Mouse (Mus musculus) lung, embryonic 14.5 days (tissue): Measurements from ENCODE around the gene Pcbp4. TPM values are rescaled to one million over a fixed set of nuclear protein-coding genes. Genes with fewer than 3 reads are reported as not detected.
A peak's percentile ranks its signal among the peaks of the same experiment; 100 is the strongest.

Experiments used
- ATAC-seq: fragments of 200-750 bp; cut with Nextera tagmentation; 2 replicates; pipeline ENCODE4 v1.8.0; 2017; ENCODE audit warnings: mild to moderate bottlenecking, moderate TSS enrichment, moderate library complexity; ENCODE audit not compliant: insufficient read depth
- DNase-seq: peaks from one replicate; pipeline ENCODE4 v3.0.0-alpha.2; 2015
- H3K27ac ChIP-seq: fragments of 300-500 bp; sonication (generic); 2 replicates; pipeline ENCODE4 v1.5.1; 2014; ENCODE audit warnings: low read depth, mild to moderate bottlenecking, moderate library complexity
- H3K27me3 ChIP-seq: fragments of 300-500 bp; sonication (generic); 2 replicates; pipeline ENCODE4 v1.6.1; 2014; ENCODE audit warnings: low read length, control low read depth; ENCODE audit not compliant: insufficient read depth
- H3K36me3 ChIP-seq: fragments of 300-500 bp; sonication (generic); 2 replicates; pipeline ENCODE4 v1.6.1; 2014; ENCODE audit warnings: control low read depth; ENCODE audit not compliant: insufficient read depth
- H3K4me1 ChIP-seq: fragments of 300-500 bp; sonication (generic); 2 replicates; pipeline ENCODE4 v1.6.1; 2014; ENCODE audit warnings: antibody characterized with exemption, control low read depth; ENCODE audit not compliant: insufficient read depth
- H3K4me2 ChIP-seq: fragments of 300-500 bp; sonication (generic); 2 replicates; pipeline ENCODE4 v1.6.1; 2014; ENCODE audit warnings: mild to moderate bottlenecking
- H3K4me3 ChIP-seq: fragments of 300-500 bp; sonication (generic); 2 replicates; pipeline ENCODE4 v1.5.1; 2014; ENCODE audit warnings: low read depth, low read length
- H3K9ac ChIP-seq: fragments of 300-500 bp; sonication (generic); 2 replicates; pipeline ENCODE4 v1.6.1; 2014
- H3K9me3 ChIP-seq: fragments of 300-500 bp; sonication (generic); 2 replicates; pipeline ENCODE4 v1.6.1; 2016; ENCODE audit warnings: low read depth, low read length, control low read depth
- CTCF ChIP-seq: IDR thresholded peaks from 2 replicates; pipeline ENCODE4 v1.5.1; 2016; ENCODE audit warnings: antibody characterized with exemption, low read depth
- WGBS: fragments of 180-500 bp; shearing (Covaris S2); extraction: QIAGEN DNeasy Blood & Tissue Kit; methylation state at CpG from one replicate; pipeline ENCODE4 v1.1.7; 2014; 5-methylcytosine and 5-hydroxymethylcytosine counted together
- polyA plus RNA-seq: library from polyadenylated mRNA; unstranded; fragments of >200 nt; fragmentation: Nextera tagmentation; extraction: Ambion mirVana; gene quantifications from 2 replicates; pipeline ENCODE4 v1.2.1, GENCODE M21; 2014

Pcbp4 gene
- polyA plus RNA-seq, 1 experiment from 2014 or later, result 109 TPM

GRCm38 (mm10) chr9:106452351-106452750 lies 740 bp upstream of the Pcbp4 start:
- peak overlapping the region; percentile 97 for H3K4me2 ChIP-seq
- H3K9ac ChIP-seq, result no peak overlapping the region
- no peak for TF ChIP-seq CTCF
- 0 out of 2 replicates have a peak overlapping the region, but pooled peaks have one; percentile 92 for H3K27ac ChIP-seq
- no peaks in the 10 kb centered on the region for H3K9me3 ChIP-seq
- no peaks in the 10 kb centered on the region for H3K27me3 ChIP-seq
- H3K4me1 ChIP-seq, result peaks cover 57% of the 10 kb centered on the region
- WGBS, result 31% methylated on average over 6 of the region's 6 CpGs
- ATAC-seq (no peak), DNase-seq (no peak)
- H3K36me3 ChIP-seq, result no peaks in the 10 kb centered on the region
- H3K4me3 ChIP-seq, result peak overlapping the region; percentile 69; the same call in 1 of the 2 replicates

GRCm38 (mm10) chr9:106452821-106453220 lies 270 bp upstream of the Pcbp4 start:
- no peak for ATAC-seq
- WGBS, result 0% methylated on average over 7 of the region's 7 CpGs

GRCm38 (mm10) chr9:106454071-106454761 lies 1.1 kb downstream of the Pcbp4 start:
- H3K4me1 ChIP-seq, result peaks cover 50% of the 10 kb centered on the region
- TF ChIP-seq CTCF, result no peak
- DNase-seq, result no peak

More at GRCm38 (mm10) chr9:106452821-106453220, 270 bp upstream of the Pcbp4 start:
- Histone ChIP-seq H3K4me1 (peaks cover 55% of the 10 kb centered on the region), H3K4me3 (peak overlapping the region; percentile 69), H3K36me3 (no peaks in the 10 kb centered on the region), H3K4me2 (peak overlapping the region; percentile 97), H3K9me3 (no peaks in the 10 kb centered on the region), H3K27ac (peak overlapping the region; percentile 92), H3K9ac (peak overlapping the region; percentile 73), H3K27me3 (no peaks in the 10 kb centered on the region)
- no peak for TF ChIP-seq CTCF
- DNase-seq, result no peak

GRCm38 (mm10) chr9:106454888-106455681 lies 2.0 kb downstream of the Pcbp4 start:
- Histone ChIP-seq H3K4me3 (peak overlapping the region; percentile 69), H3K36me3 (peaks cover 10% of the 10 kb centered on the region; the same call in 1 of the 2 replicates), H3K9me3 (no peaks in the 10 kb centered on the region), H3K27me3 (no peaks in the 10 kb centered on the region), H3K27ac (peak overlapping the region; percentile 91), H3K4me1 (peaks cover 47% of the 10 kb centered on the region), H3K9ac (peak overlapping the region; percentile 73), H3K4me2 (peak overlapping the region; percentile 97)
- no peak for TF ChIP-seq CTCF
- WGBS, result 1% methylated on average over 17 of the region's 17 CpGs
- peak; percentile 15; the same call in 1 of the 2 replicates for ATAC-seq
- DNase-seq, result peak; percentile 66

More at GRCm38 (mm10) chr9:106454071-106454761, 1.1 kb downstream of the Pcbp4 start:
- H3K4me3 ChIP-seq, result peak overlapping the region; percentile 69
- peak; percentile 4 for ATAC-seq
- peaks cover 6% of the 10 kb centered on the region; the same call in 1 of the 2 replicates for H3K36me3 ChIP-seq
- no peaks in the 10 kb centered on the region for H3K27me3 ChIP-seq
- under 1% methylated on average over 20 of the region's 20 CpGs for WGBS
- no peaks in the 10 kb centered on the region for H3K9me3 ChIP-seq
- H3K27ac ChIP-seq, result peak overlapping the region; percentile 91
- peak overlapping the region; percentile 97 for H3K4me2 ChIP-seq
- H3K9ac ChIP-seq, result peak overlapping the region; percentile 73

GRCm38 (mm10) chr9:106456325-106457162 lies 3.5 kb downstream of the Pcbp4 start:
- 23% methylated on average over 15 of the region's 15 CpGs for WGBS
- no peak for TF ChIP-seq CTCF
- Histone ChIP-seq H3K9ac (peak overlapping the region; percentile 73), H3K4me3 (peak overlapping the region; percentile 69), H3K36me3 (peaks cover 24% of the 10 kb centered on the region; the same call in 1 of the 2 replicates), H3K4me1 (peaks cover 33% of the 10 kb centered on the region), H3K27me3 (no peaks in the 10 kb centered on the region), H3K27ac (peak overlapping the region; percentile 91), H3K4me2 (peak overlapping the region; percentile 97), H3K9me3 (no peaks in the 10 kb centered on the region)
- DNase-seq, result peak; percentile 74
- peak; percentile 22; the same call in 1 of the 2 replicates for ATAC-seq

GRCm38 (mm10) chr9:106457163-106457559 lies 4.1 kb downstream of the Pcbp4 start:
- peak overlapping the region; percentile 33 for H3K9ac ChIP-seq
- no peak for ATAC-seq
- no peaks in the 10 kb centered on the region for H3K9me3 ChIP-seq
- H3K36me3 ChIP-seq, result peaks cover 30% of the 10 kb centered on the region
- H3K27ac ChIP-seq, result peak overlapping the region; percentile 91
- peaks cover 32% of the 10 kb centered on the region for H3K4me1 ChIP-seq
- WGBS, result 40% methylated on average over 9 of the region's 9 CpGs
- no peak for DNase-seq
- H3K4me3 ChIP-seq, result peak overlapping the region; percentile 3; the same call in 1 of the 2 replicates
- no peaks in the 10 kb centered on the region for H3K27me3 ChIP-seq
- peak overlapping the region; percentile 97 for H3K4me2 ChIP-seq
- no peak for TF ChIP-seq CTCF
